Mouse (Mus musculus) midbrain, embryonic 10.5 days (tissue): ENCODE data around the gene Tmem107. TPM values are rescaled to one million over a fixed set of nuclear protein-coding genes. Genes with fewer than 3 reads are reported as not detected.
A peak's percentile ranks its signal among the peaks of the same experiment; 100 is the strongest.

Source experiments
- DNase-seq: peaks from one replicate; pipeline ENCODE4 v3.0.0-alpha.2; 2017; ENCODE audit warnings: low spot score
- H3K27ac ChIP-seq: fragments of 300-500 bp; sonication (generic); replicated peaks from 2 replicates; pipeline ENCODE4 v1.5.1; 2016; ENCODE audit warnings: mild to moderate bottlenecking
- H3K27me3 ChIP-seq: fragments of 300-500 bp; sonication (generic); 2 replicates; pipeline ENCODE4 v1.6.1; 2016; ENCODE audit warnings: low read depth, mild to moderate bottlenecking; ENCODE audit not compliant: poor library complexity, severe bottlenecking
- H3K36me3 ChIP-seq: fragments of 300-500 bp; sonication (generic); 2 replicates; pipeline ENCODE4 v1.6.1; 2016; ENCODE audit warnings: mild to moderate bottlenecking, moderate library complexity
- H3K4me1 ChIP-seq: fragments of 300-500 bp; sonication (generic); 2 replicates; pipeline ENCODE4 v1.6.1; 2016
- H3K4me3 ChIP-seq: fragments of 300-500 bp; sonication (generic); 2 replicates; pipeline ENCODE4 v1.5.1; 2016; ENCODE audit warnings: mild to moderate bottlenecking, moderate library complexity
- H3K9me3 ChIP-seq: fragments of 300-500 bp; sonication (generic); replicated peaks from 2 replicates; pipeline ENCODE4 v1.6.1; 2016; ENCODE audit warnings: mild to moderate bottlenecking
- WGBS: fragments of 180-500 bp; shearing (Covaris S2); methylation state at CpG from one replicate; pipeline ENCODE4 v1.1.7; 2016; 5-methylcytosine and 5-hydroxymethylcytosine counted together
- polyA plus RNA-seq: library from polyadenylated mRNA; unstranded; fragments of >200 nt; fragmentation: Nextera tagmentation; extraction: Ambion mirVana; gene quantifications from 2 replicates; pipeline ENCODE4 v1.2.1, GENCODE M21; 2016

Gene Tmem107
- 63.4 and 64.8 TPM in 2 replicates for polyA plus RNA-seq

GRCm38 (mm10) chr11:69070590-69071222 is at the start of gene Tmem107:
Gene Tmem107, plus strand, starts transcription at chr11:69070806.
- Histone ChIP-seq H3K36me3 (no peaks in the 10 kb centered on the region), H3K27me3 (peaks cover 6% of the 10 kb centered on the region; the same call in 1 of the 2 replicates), H3K4me1 (peaks cover 59% of the 10 kb centered on the region), H3K9me3 (no peaks in the 10 kb centered on the region), H3K27ac (peak within 1 kb of the TSS; percentile 97), H3K4me3 (peak within 1 kb of the TSS; percentile 69)
- under 1% methylated on average over 47 of the region's 47 CpGs for WGBS
- peak; percentile 96 for DNase-seq

GRCm38 (mm10) chr11:69026562-69026961 is 44.0 kb upstream of the Tmem107 start:
- Histone ChIP-seq H3K4me3 (no peak overlapping the region), H3K27me3 (no peaks in the 10 kb centered on the region), H3K9me3 (no peaks in the 10 kb centered on the region), H3K27ac (no peak overlapping the region), H3K4me1 (no peaks in the 10 kb centered on the region), H3K36me3 (peaks cover 100% of the 10 kb centered on the region)
- no peak for DNase-seq
- WGBS = 94% methylated on average over 3 of the region's 3 CpGs

- WGBS = 72% methylated on average over 2 of the region's 2 CpGs
- Histone ChIP-seq H3K27me3 (no peaks in the 10 kb centered on the region), H3K4me3 (no peak overlapping the region), H3K9me3 (no peaks in the 10 kb centered on the region), H3K36me3 (peaks cover 99% of the 10 kb centered on the region), H3K4me1 (no peaks in the 10 kb centered on the region), H3K27ac (no peak overlapping the region)
- no peak for DNase-seq
Measured at GRCm38 (mm10) chr11:69028805-69029204, 41.8 kb upstream of the Tmem107 start.

- Histone ChIP-seq H3K27ac (no peak overlapping the region), H3K4me3 (no peak overlapping the region), H3K9me3 (no peaks in the 10 kb centered on the region), H3K4me1 (peaks cover 22% of the 10 kb centered on the region), H3K27me3 (no peaks in the 10 kb centered on the region), H3K36me3 (peaks cover 78% of the 10 kb centered on the region)
- WGBS = 82% methylated on average over 9 of the region's 9 CpGs
- no peak for DNase-seq
Measured at GRCm38 (mm10) chr11:69033552-69033951, 37.1 kb upstream of the Tmem107 start.

GRCm38 (mm10) chr11:69034585-69034984 is 36.0 kb upstream of the Tmem107 start:
- Histone ChIP-seq H3K4me3 (no peak overlapping the region), H3K4me1 (peaks cover 32% of the 10 kb centered on the region), H3K27me3 (no peaks in the 10 kb centered on the region), H3K9me3 (no peaks in the 10 kb centered on the region), H3K27ac (no peak overlapping the region), H3K36me3 (peaks cover 68% of the 10 kb centered on the region)
- 96% methylated on average over 3 of the region's 3 CpGs for WGBS
- no peak for DNase-seq

- no peaks in the 10 kb centered on the region for H3K9me3 ChIP-seq
- peak overlapping the region; percentile 72 for H3K27ac ChIP-seq
- peaks cover 59% of the 10 kb centered on the region for H3K36me3 ChIP-seq
- no peaks in the 10 kb centered on the region for H3K27me3 ChIP-seq
- 80% methylated on average over 9 of the region's 9 CpGs for WGBS
- peak overlapping the region; percentile 66 for H3K4me3 ChIP-seq
- no peak for DNase-seq
- peaks cover 32% of the 10 kb centered on the region for H3K4me1 ChIP-seq
Measured at GRCm38 (mm10) chr11:69035411-69035810, 35.2 kb upstream of the Tmem107 start.

GRCm38 (mm10) chr11:69035849-69036248 is 34.8 kb upstream of the Tmem107 start:
- WGBS = 9% methylated on average over 8 of the region's 8 CpGs
- peaks cover 55% of the 10 kb centered on the region for H3K36me3 ChIP-seq
- H3K4me1 ChIP-seq = peaks cover 32% of the 10 kb centered on the region
- no peaks in the 10 kb centered on the region for H3K9me3 ChIP-seq
- DNase-seq = peak; percentile 86
- H3K27me3 ChIP-seq = no peaks in the 10 kb centered on the region
- peak overlapping the region; percentile 66 for H3K4me3 ChIP-seq
- peak overlapping the region; percentile 72 for H3K27ac ChIP-seq

- peak overlapping the region; percentile 88 for H3K27ac ChIP-seq
- DNase-seq = peak; percentile 87
- peak overlapping the region; percentile 66 for H3K4me3 ChIP-seq
- no peaks in the 10 kb centered on the region for H3K27me3 ChIP-seq
- H3K36me3 ChIP-seq = peaks cover 47% of the 10 kb centered on the region
- WGBS = 11% methylated on average over 20 of the region's 20 CpGs
- H3K4me1 ChIP-seq = peaks cover 32% of the 10 kb centered on the region
- no peaks in the 10 kb centered on the region for H3K9me3 ChIP-seq
Measured at GRCm38 (mm10) chr11:69036486-69037230, 33.9 kb upstream of the Tmem107 start.

GRCm38 (mm10) chr11:69037231-69038061 is 33.2 kb upstream of the Tmem107 start:
- under 1% methylated on average over 34 of the region's 34 CpGs for WGBS
- no peaks in the 10 kb centered on the region for H3K9me3 ChIP-seq
- H3K4me3 ChIP-seq = peak overlapping the region; percentile 66
- peak; percentile 86 for DNase-seq
- H3K27me3 ChIP-seq = no peaks in the 10 kb centered on the region
- H3K36me3 ChIP-seq = peaks cover 40% of the 10 kb centered on the region
- H3K27ac ChIP-seq = peak overlapping the region; percentile 88
- peaks cover 32% of the 10 kb centered on the region for H3K4me1 ChIP-seq

- WGBS = 72% methylated on average over 5 of the region's 5 CpGs
- DNase-seq = no peak
Measured at GRCm38 (mm10) chr11:69038173-69038572, 32.4 kb upstream of the Tmem107 start.

GRCm38 (mm10) chr11:69045531-69046394 is 24.8 kb upstream of the Tmem107 start, which contains the start of gene Aurkb:
Gene Aurkb, plus strand, starts transcription at chr11:69045647.
- H3K9me3 ChIP-seq = no peaks in the 10 kb centered on the region
- H3K4me3 ChIP-seq = peak within 1 kb of the TSS; percentile 96
- H3K27me3 ChIP-seq = no peaks in the 10 kb centered on the region
- H3K27ac ChIP-seq = peak within 1 kb of the TSS; percentile 96
- peaks cover 37% of the 10 kb centered on the region for H3K36me3 ChIP-seq
- H3K4me1 ChIP-seq = peaks cover 38% of the 10 kb centered on the region
- WGBS = 1% methylated on average over 54 of the region's 54 CpGs
- peak; percentile 90 for DNase-seq

More at GRCm38 (mm10) chr11:69038173-69038572, 32.4 kb upstream of the Tmem107 start:
- Histone ChIP-seq H3K36me3 (peaks cover 33% of the 10 kb centered on the region), H3K27ac (no peak overlapping the region), H3K9me3 (no peaks in the 10 kb centered on the region), H3K4me1 (peaks cover 32% of the 10 kb centered on the region), H3K4me3 (peak overlapping the region; percentile 29; the same call in 1 of the 2 replicates), H3K27me3 (no peaks in the 10 kb centered on the region)

- peaks cover 40% of the 10 kb centered on the region for H3K4me1 ChIP-seq
- H3K9me3 ChIP-seq = no peaks in the 10 kb centered on the region
- DNase-seq = no peak
- peaks cover 43% of the 10 kb centered on the region for H3K36me3 ChIP-seq
- WGBS = 28% methylated on average over 9 of the region's 9 CpGs
- no peaks in the 10 kb centered on the region for H3K27me3 ChIP-seq
- H3K4me3 ChIP-seq = peak overlapping the region; percentile 96
- H3K27ac ChIP-seq = peak overlapping the region; percentile 96
Measured at GRCm38 (mm10) chr11:69046395-69046774, 24.2 kb upstream of the Tmem107 start.
